Mouse (Mus musculus): ENCODE measurements around the gene Loxl4.

GRCm38 (mm10) chr19:42608082-42608481 is 4.5 kb downstream of the Loxl4 start:
- TF ChIP-seq CTCF (conservative IDR thresholded peaks at IDR 0.05; ENCODE audit: insufficient read depth, insufficient read length, low read depth, low read length) (no peak), POLR2A (IDR thresholded peaks at IDR 0.05; ENCODE audit: low read depth, low read length) (no peak)
